Comparison of ENCODE assay signal across 12 mouse cellular contexts in genomic region chr12:97994884-97995283, GRCm38 (mm10).
"Had no signal": no experiment of that assay in that cellular context is flagged by ENCODE, and none has a peak within 500 bp of the region (broad histone marks: within the 10 kb centered on the region; RNA-seq: fewer than 3 reads in every experiment).

No protein-coding gene starts in this region.

- H3K36me3 ChIP-seq: limb, embryonic 10.5 days; liver, embryonic 12.5 days; midbrain, embryonic 13.5 days had no signal

- H3K27ac ChIP-seq: left cerebral cortex, adult 2 months; limb, embryonic 10.5 days; liver, embryonic 12.5 days; midbrain, embryonic 13.5 days had no signal

- H3K4me1 ChIP-seq: limb, embryonic 10.5 days; liver, embryonic 12.5 days; midbrain, embryonic 13.5 days had no signal

- H3K9me3 ChIP-seq: limb, embryonic 10.5 days; liver, embryonic 12.5 days; midbrain, embryonic 13.5 days had no signal

- H3K4me2 ChIP-seq: liver, embryonic 12.5 days; midbrain, embryonic 13.5 days had no signal

- H3K4me3 ChIP-seq: left cerebral cortex, adult 2 months; limb, embryonic 10.5 days; liver, embryonic 12.5 days; midbrain, embryonic 13.5 days had no signal

- ATAC-seq: inflammation-experienced regulatory T-cells, adult 6 months; liver, embryonic 12.5 days; liver, postnatal 0 days; midbrain, embryonic 13.5 days had no signal

- H3K27me3 ChIP-seq: liver, embryonic 12.5 days; midbrain, embryonic 13.5 days had no signal

- DNase-seq: kidney, adult 2 months; kidney, postnatal 10 days; kidney, postnatal 4 days; liver, postnatal 0 days; lung, postnatal 14 days; right cerebral cortex, postnatal 14 days; thymus, postnatal 36 days had no signal

- H3K9ac ChIP-seq: liver, embryonic 12.5 days; liver, postnatal 0 days; midbrain, embryonic 13.5 days had no signal
